11 mouse cellular contexts compared by ENCODE assay signal in the genomic region with DNA sequence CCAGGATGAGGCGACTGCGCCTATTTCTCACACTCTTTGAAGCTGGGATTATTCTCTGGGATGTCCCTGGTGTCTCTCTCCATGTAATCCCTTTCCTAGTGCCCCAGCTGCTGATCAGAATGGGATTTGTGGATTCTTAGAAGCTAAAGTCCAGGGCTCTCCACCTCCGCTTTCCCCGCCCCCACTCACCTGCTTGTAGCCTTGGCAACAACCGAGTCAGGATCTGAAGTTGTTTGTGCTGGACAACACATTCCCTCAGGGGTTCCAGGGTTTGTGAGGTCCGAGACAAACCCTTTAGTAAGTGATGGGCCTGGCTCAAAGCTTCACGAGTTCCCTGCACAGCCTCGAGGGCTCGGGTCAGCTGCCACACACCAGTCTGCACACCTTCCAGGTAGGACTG. TPM values are rescaled to one million over a fixed set of nuclear protein-coding genes. Genes with fewer than 3 reads are reported as not detected.
DNase-seq lines count a peak whose midpoint lies in the region; ATAC-seq and TF ChIP-seq lines count a peak whose summit lies in the region.
"Had no signal": no experiment of that assay in that cellular context is flagged by ENCODE, and none has a peak within 500 bp of the region (broad histone marks: within the 10 kb centered on the region; RNA-seq: fewer than 3 reads in every experiment).

No protein-coding gene starts in this region.

- H3K4me1 ChIP-seq in forebrain, embryonic 10.5 days = peaks cover 39% of the 10 kb centered on the region
- peaks cover 32% of the 10 kb centered on the region for H3K4me1 ChIP-seq in forebrain, embryonic 16.5 days (replicated peaks; ENCODE audit: control insufficient read depth, insufficient read depth, low read length)
- H3K4me1 ChIP-seq in kidney, embryonic 15.5 days = peaks cover 38% of the 10 kb centered on the region
- peaks cover 20% of the 10 kb centered on the region for H3K4me1 ChIP-seq in testis, adult 2 months (ENCODE audit: control insufficient read depth, insufficient read depth, low read length)

- H3K27ac ChIP-seq in forebrain, embryonic 10.5 days = no peak overlapping the region
- no peak overlapping the region for H3K27ac ChIP-seq in forebrain, embryonic 16.5 days (ENCODE audit: low read length)
- H3K27ac ChIP-seq in kidney, embryonic 15.5 days = no peak overlapping the region
- peak overlapping the region; percentile 78 for H3K27ac ChIP-seq in testis, adult 2 months (ENCODE audit: control insufficient read depth, insufficient read depth, low read depth, low read length)

- TF ChIP-seq CTCF in testis, adult 2 months (IDR thresholded peaks at IDR 0.05; ENCODE audit: control insufficient read depth, insufficient read depth, insufficient replicate concordance, low read depth, low read length) = no peak

- H3K9ac ChIP-seq in forebrain, embryonic 16.5 days (replicated peaks; ENCODE audit: low read depth, low read length) = no peak overlapping the region
- H3K9ac ChIP-seq in kidney, embryonic 15.5 days = no peak overlapping the region

- peaks cover 30% of the 10 kb centered on the region for H3K27me3 ChIP-seq in forebrain, embryonic 10.5 days (ENCODE audit: poor library complexity, severe bottlenecking)
- no peaks in the 10 kb centered on the region for H3K27me3 ChIP-seq in forebrain, embryonic 16.5 days (replicated peaks; ENCODE audit: control insufficient read depth, insufficient read depth, low read length)
- H3K27me3 ChIP-seq in kidney, embryonic 15.5 days = peaks cover 11% of the 10 kb centered on the region
- no peaks in the 10 kb centered on the region; the same call in 1 of the 2 replicates for H3K27me3 ChIP-seq in testis, adult 2 months (ENCODE audit: control insufficient read depth, insufficient read depth, low read length)

- WGBS in forebrain, embryonic 10.5 days = 68% methylated on average over 9 of the region's 9 CpGs
- WGBS in forebrain, embryonic 16.5 days = 65% methylated on average over 9 of the region's 9 CpGs
- WGBS in kidney, embryonic 15.5 days = 70% methylated on average over 9 of the region's 9 CpGs

- no peak for TF ChIP-seq POLR2A in testis, adult 2 months (IDR thresholded peaks at IDR 0.05; ENCODE audit: control insufficient read depth, low read depth, low read length)

- H3K36me3 ChIP-seq in forebrain, embryonic 10.5 days (replicated peaks) = peaks cover 15% of the 10 kb centered on the region
- peaks cover 1% of the 10 kb centered on the region for H3K36me3 ChIP-seq in forebrain, embryonic 16.5 days (ENCODE audit: control insufficient read depth, insufficient read depth)
- H3K36me3 ChIP-seq in kidney, embryonic 15.5 days = peaks cover 13% of the 10 kb centered on the region
- H3K36me3 ChIP-seq in testis, adult 2 months (ENCODE audit: control insufficient read depth, insufficient read depth, low read length) = no peaks in the 10 kb centered on the region; the same call in 1 of the 2 replicates

- no peak for ATAC-seq in forebrain, embryonic 16.5 days
- no peak for ATAC-seq in kidney, embryonic 15.5 days (replicated peaks; ENCODE audit: low FRiP score)
- ATAC-seq: forebrain, embryonic 14.5 days had no signal

- no peak for DNase-seq in forebrain, embryonic 10.5 days (ENCODE audit: extremely low spot score, low spot score)
- no peak for DNase-seq in kidney, postnatal 4 days
- DNase-seq in testis, postnatal 10 days (ENCODE audit: low spot score) = no peak
- no peak for DNase-seq in frontal cortex, postnatal 14 days (ENCODE audit: low spot score in 2 of 2)
- DNase-seq in layer of hippocampus, postnatal 36 days = no peak
- DNase-seq: retina, postnatal 1 day had no signal

- H3K9me3 ChIP-seq in forebrain, embryonic 10.5 days = no peaks in the 10 kb centered on the region
- H3K9me3 ChIP-seq in forebrain, embryonic 16.5 days (ENCODE audit: control insufficient read depth, low read length) = no peaks in the 10 kb centered on the region
- H3K9me3 ChIP-seq in kidney, embryonic 15.5 days (replicated peaks) = no peaks in the 10 kb centered on the region

- H3K4me3 ChIP-seq in forebrain, embryonic 10.5 days = peak overlapping the region; percentile 29; the same call in 1 of the 2 replicates
- no peak overlapping the region for H3K4me3 ChIP-seq in forebrain, embryonic 16.5 days (replicated peaks; ENCODE audit: low read length)
- H3K4me3 ChIP-seq in kidney, embryonic 15.5 days (replicated peaks) = peak overlapping the region; percentile 34
- peak overlapping the region; percentile 55 for H3K4me3 ChIP-seq in testis, adult 2 months (ENCODE audit: control insufficient read depth, low read depth, low read length)

- H3K4me2 ChIP-seq in forebrain, embryonic 16.5 days (ENCODE audit: low read length) = no peak overlapping the region
- H3K4me2 ChIP-seq in kidney, embryonic 15.5 days = peak overlapping the region; percentile 47

RNA-seq across cellular contexts. Expression of a gene that starts 1.1 kb away (rescaled TPM):
- polyA plus RNA-seq in forebrain, embryonic 10.5 days (2016; fragmentation: Nextera tagmentation; extraction: Ambion mirVana) = 11.5 and 11.6 TPM in 2 replicates
- 12.5 and 12.9 TPM in 2 replicates for polyA plus RNA-seq in forebrain, embryonic 16.5 days (2015; fragmentation: Nextera tagmentation; extraction: Ambion mirVana)
- polyA plus RNA-seq in kidney, embryonic 15.5 days (2015; fragmentation: Nextera tagmentation; extraction: Ambion mirVana) = 21.6 and 25.4 TPM in 2 replicates
- polyA plus RNA-seq in testis, adult 2 months (2012; rRNA removed) = 28.2 and 28.5 TPM in 2 replicates
- 1 to 10 TPM; 1.3 to 1.7 TPM for total RNA-seq in layer of hippocampus, postnatal 36 days (2021)

RNA-seq across cellular contexts. Expression of a gene that starts 2.7 kb away (rescaled TPM):
- 136 and 144 TPM in 2 replicates for polyA plus RNA-seq in forebrain, embryonic 10.5 days (2016; fragmentation: Nextera tagmentation; extraction: Ambion mirVana)
- 44.9 and 46.8 TPM in 2 replicates for polyA plus RNA-seq in forebrain, embryonic 16.5 days (2015; fragmentation: Nextera tagmentation; extraction: Ambion mirVana)
- polyA plus RNA-seq in kidney, embryonic 15.5 days (2015; fragmentation: Nextera tagmentation; extraction: Ambion mirVana) = 88.8 and 103 TPM in 2 replicates
- 64.1 and 67.7 TPM in 2 replicates for polyA plus RNA-seq in testis, adult 2 months (2012; rRNA removed)
- 10 to 100 TPM; 35.3 to 36.7 TPM for total RNA-seq in layer of hippocampus, postnatal 36 days (2021)

RNA-seq across cellular contexts. Expression of a gene that starts 5.1 kb away (rescaled TPM):
- polyA plus RNA-seq in forebrain, embryonic 10.5 days (2016; fragmentation: Nextera tagmentation; extraction: Ambion mirVana) = 16.5 and 19.8 TPM in 2 replicates
- 110 and 125 TPM in 2 replicates for polyA plus RNA-seq in forebrain, embryonic 16.5 days (2015; fragmentation: Nextera tagmentation; extraction: Ambion mirVana)
- 10.6 and 12.6 TPM in 2 replicates for polyA plus RNA-seq in kidney, embryonic 15.5 days (2015; fragmentation: Nextera tagmentation; extraction: Ambion mirVana)
- 78.2 and 90.9 TPM in 2 replicates for polyA plus RNA-seq in testis, adult 2 months (2012; rRNA removed)
- total RNA-seq in layer of hippocampus, postnatal 36 days (2021) = 10 to 100 TPM; 20.5 to 23.4 TPM

RNA-seq across cellular contexts. Expression of a gene that starts 10.6 kb away (rescaled TPM):
- 1.8 and 1.9 TPM in 2 replicates for polyA plus RNA-seq in forebrain, embryonic 10.5 days (2016; fragmentation: Nextera tagmentation; extraction: Ambion mirVana)
- polyA plus RNA-seq in forebrain, embryonic 16.5 days (2015; fragmentation: Nextera tagmentation; extraction: Ambion mirVana) = 0.76 and 1.3 TPM in 2 replicates
- 10.6 and 11.5 TPM in 2 replicates for polyA plus RNA-seq in kidney, embryonic 15.5 days (2015; fragmentation: Nextera tagmentation; extraction: Ambion mirVana)
- 3.5 and 5.0 TPM in 2 replicates for polyA plus RNA-seq in testis, adult 2 months (2012; rRNA removed)
- under 1 TPM; 0.77 to 0.81 TPM for total RNA-seq in layer of hippocampus, postnatal 36 days (2021)

RNA-seq across cellular contexts. Expression of a gene that starts 18.8 kb away (rescaled TPM):
- 0.57 and 0.99 TPM in 2 replicates for polyA plus RNA-seq in forebrain, embryonic 10.5 days (2016; fragmentation: Nextera tagmentation; extraction: Ambion mirVana)
- 1.5 and 2.8 TPM in 2 replicates for polyA plus RNA-seq in forebrain, embryonic 16.5 days (2015; fragmentation: Nextera tagmentation; extraction: Ambion mirVana)
- polyA plus RNA-seq in kidney, embryonic 15.5 days (2015; fragmentation: Nextera tagmentation; extraction: Ambion mirVana) = 0.84 and 1.1 TPM in 2 replicates
- 0.09 and 0.11 TPM in 2 replicates for polyA plus RNA-seq in testis, adult 2 months (2012; rRNA removed)
- 1 to 10 TPM; 6.9 to 9.1 TPM for total RNA-seq in layer of hippocampus, postnatal 36 days (2021)
- total RNA-seq: megakaryocyte-erythroid progenitor cell, adult 5-6 weeks had no signal
